Mouse (Mus musculus) kidney, postnatal 14 days (tissue): ENCODE results near the gene Kcnip1.

Experiments used
- DNase-seq: peaks from one replicate; pipeline ENCODE4 v3.0.0; 2022; ENCODE audit warnings: mixed read lengths

Kcnip1 gene

DNA sequence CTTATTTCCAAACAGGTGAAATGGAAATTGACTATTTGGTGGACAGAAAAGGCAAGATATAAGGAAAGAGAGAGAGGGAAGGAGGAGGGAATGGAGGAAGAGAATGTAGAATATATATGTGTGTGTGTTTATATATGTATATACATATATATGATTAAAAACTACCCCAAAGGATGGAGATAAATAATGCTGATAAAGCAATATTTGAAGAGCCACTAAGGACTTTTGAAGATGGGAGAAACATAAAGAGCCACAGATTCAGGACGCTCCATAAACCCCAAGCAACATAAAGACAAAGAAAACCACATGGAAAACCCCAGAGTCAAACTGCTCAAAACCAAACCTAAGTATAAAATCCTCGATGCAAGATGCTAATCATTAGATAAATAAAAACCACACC is 338.5 kb downstream of the Kcnip1 start:
- no peak for DNase-seq

DNA sequence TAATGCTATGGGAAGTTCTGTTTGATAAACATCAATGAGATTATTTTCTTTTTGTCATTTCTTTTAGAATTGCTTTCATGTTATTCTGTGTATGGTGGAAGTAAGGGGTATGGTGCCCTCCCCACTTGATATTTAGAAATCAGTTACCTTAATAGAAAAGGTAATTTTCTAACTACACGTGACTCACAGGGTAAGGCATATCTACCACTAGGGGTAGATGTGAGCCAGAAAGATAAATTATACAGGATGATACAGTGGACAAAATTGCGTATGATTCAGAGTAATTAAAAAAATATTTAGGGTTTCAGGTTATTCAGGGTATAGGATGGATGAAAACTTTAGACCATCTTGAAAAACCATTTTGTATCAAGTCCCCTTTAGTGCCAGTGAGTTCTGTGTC is 343.6 kb downstream of the Kcnip1 start:
- DNase-seq, result no peak

DNA sequence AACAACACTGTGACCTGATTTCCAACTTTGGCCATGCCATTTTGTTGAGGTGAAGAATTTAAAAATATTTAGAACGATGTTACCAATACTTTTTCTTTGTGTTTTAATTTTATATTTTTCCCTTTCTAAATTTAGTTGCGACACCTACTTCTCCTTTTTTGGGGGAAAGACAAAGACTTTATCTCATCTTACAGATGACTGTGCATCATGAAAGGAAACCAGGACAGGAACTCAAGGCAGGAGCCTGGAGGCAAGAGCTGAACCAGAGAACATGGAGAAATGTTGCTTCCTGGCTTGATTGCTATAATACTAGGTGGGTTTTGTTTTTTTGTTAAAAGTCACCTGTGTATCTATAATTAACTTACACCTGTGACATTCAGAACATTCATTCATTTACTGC is 355.8 kb downstream of the Kcnip1 start:
- no peak for DNase-seq

DNA sequence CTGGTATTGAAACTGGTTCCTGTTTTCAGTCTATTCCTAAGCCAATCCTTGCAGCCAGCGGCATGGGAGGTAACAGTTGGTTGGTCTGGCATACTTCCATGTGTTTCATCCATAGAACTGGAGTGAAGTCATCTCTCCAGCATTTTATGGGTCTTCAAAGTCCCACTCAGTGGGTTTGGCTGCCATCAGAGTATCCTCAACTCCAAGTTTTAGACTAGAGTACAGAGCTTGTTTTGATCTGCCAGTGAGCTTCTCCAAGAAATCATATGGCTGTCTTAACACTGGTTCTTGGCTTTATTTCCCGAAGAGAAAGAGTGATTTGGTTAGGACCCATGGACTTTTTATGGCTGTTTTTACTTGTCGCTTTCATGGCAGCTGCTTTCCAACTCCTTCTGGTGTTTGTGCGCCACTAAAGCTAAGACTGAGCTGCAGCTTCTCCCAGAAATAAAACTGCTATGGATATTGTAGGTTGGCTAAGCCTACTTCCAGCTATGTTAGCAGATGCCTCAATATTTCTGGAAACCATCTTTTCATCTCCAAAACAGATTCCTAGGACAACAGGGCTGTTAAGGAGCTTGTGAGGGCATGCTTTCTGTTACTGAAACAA is 365.7 kb downstream of the Kcnip1 start:
- DNase-seq, result no peak

DNA sequence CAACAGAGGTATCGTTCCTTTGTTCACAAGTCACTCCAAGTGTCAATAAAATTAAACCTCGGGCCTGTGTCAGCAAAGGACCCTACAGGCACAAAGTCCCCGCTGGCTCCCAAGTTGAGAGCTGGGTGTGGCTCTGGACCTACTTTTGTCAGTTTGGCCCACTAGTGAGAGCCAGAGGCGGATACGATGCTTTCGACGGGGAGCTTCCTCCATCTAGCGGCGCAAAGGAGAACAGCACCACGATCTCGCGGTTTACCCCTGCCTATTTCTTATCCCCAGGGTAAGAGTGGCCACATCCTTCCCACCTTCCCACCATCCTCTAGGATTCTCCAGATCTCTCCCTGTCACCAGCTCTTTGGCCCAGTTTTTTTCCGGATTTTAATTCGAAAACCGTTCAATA is 378.7 kb downstream of the Kcnip1 start:
- peak; percentile 72 for DNase-seq

DNA sequence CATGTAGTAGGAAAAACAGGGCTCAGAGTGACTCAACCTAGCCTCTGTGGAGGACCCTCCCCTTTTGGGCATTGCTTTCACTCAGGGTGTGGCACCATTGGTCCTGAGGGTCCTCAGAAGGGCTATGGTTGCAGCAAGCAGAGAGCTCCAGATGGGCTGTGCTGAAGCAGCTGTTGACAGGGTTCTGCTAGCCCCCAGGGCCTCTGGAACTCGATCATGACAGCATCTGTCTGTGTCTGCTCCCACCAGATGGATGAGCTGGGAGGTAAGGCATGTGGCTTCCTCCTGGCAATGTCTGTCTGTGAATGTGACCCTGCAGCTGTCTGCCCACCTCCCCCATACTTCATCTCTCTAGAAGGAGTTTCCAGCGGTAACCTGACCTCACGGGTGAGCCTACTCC is 385.2 kb downstream of the Kcnip1 start:
- DNase-seq, result no peak

DNA sequence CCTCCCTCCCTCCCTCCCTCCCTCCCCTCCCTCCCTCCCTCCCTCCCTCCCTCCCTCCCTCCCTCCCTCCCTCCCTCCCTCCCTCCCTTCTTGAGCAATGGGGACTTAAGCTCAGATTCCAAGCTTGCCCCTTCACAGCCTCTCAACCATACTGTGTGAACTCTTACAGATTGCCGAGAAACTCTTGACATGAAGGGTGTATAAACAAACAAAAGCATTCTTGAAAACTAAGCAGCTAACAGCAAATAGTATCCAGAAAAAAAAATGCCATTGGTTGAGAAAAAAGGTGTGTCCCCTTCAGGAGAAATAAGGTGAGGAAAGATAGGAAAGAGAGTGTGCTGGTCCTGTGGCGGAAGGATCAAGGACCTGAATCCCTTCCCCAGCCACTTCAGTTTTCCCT is 389.8 kb downstream of the Kcnip1 start:
- no peak for DNase-seq

DNA sequence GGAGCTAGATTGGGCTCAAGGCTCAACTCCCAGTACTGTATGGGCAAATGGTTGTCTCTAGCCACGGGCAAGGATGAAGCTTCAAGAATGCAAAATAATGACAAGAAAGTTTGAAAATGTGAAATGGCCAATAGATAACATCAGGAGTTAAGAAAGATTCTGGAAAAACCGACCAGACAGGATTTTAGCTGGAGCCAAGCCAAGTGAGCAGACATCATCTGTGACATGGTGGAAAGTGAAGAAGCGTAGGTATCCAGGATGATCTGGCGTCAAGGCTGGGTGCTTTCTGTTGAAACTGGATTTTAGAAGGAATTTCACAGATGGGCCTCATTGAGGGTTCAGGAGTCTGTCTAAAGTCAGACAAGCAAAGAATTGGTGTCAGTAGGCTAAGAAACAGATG is 394.0 kb downstream of the Kcnip1 start, which contains the start of gene D130052B06Rik:
TSS of gene D130052B06Rik (plus strand) at position 317 of the 400 bp plus-strand sequence.
- DNase-seq, result no peak

DNA sequence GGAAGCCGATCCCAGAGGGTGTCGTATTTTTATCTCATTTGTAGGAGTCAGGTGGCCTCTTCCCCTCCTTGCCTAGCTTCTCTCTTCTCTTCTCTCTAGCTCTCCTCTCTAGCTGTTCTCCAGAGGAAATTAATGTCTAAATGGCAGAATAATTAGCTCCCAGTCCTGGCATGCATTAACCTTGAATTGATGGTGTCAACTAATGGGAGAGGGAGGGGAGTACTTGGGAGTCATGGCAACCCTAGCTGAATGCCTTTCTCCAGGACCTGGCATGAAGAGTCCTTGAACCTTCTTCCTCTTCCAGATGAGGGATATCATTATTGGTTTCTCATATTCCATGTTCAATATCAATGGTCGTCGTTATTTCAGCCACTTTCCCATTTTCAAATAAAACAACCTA is 396.3 kb downstream of the Kcnip1 start:
- DNase-seq, result no peak

DNA sequence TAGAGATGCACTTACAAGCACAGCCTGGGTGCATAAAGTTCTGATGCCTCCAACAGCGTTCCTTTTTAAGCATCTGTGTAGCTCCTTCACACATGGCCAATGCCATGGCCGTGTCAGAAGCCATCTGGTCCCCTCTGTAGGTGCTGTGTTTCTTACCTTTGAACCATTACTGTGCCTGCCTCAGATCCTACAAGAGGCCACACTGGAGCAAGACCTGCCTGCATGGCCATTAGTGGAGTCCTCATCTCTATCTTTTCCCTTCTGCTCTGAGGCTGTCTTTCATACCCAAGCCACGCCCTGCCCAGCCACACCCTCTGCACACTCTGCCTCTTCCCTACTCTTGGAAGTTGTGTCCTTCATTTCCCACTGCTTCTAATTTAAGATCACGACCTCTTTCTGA is 400.1 kb downstream of the Kcnip1 start:
- no peak for DNase-seq

DNA sequence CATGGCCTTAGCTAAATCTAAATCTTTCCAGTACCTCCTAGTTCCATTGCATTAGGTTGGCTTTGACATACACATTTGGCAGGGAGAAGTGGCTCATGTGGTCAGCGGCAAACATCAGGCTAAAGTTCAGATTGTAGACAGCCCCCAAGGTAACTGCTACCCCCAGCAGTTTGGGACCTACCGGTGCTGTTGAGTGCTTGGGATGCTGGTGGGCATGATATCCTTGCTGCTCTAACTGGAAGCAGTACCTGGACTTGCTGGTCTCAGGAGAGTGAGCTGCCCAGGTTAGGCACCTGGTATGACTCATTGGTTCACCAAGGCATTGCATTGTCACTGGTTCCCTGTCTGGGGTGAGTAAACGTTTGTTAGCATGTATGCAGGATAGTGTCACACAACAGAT is 402.2 kb downstream of the Kcnip1 start:
- no peak for DNase-seq

DNA sequence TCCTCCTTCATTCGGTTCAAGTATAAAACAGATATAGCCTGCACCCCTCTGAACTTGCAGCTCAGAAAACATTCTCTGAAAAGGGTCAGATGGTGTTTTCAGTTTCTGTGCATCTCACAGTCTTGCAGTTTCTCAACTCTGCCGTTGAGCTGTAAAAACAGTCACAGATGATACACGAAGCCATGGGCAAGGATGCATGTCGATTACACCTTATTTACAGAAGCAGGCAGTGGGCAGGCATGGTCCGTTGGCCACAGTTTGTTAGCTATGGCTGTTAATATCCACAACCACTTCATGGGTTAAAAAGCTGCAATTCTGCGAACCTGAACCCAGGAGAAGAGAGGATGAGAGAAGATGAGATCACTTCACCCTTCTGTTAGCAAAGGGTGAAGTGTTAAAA is 406.3 kb downstream of the Kcnip1 start:
- DNase-seq, result no peak

DNA sequence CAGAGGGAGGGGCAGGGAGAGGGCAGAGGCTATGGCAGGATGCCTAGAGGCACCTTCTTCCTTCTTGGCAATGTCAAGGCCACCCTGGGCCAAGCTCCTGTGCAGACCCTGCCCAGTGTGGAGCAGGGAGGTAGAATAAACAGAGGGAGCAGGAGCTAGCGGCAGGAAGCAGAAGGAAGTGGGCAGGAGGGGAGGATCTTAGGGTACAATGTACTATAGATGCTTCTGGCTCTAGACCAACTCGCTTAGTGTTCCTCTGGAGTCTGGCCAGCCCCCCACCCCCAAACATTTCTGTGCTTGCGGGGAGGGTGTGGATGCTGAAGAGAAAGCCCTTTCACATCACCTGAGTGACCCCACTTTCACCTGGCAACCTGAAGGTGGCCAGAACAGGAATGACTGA is 413.3 kb downstream of the Kcnip1 start:
- DNase-seq, result peak; percentile 5
